Mouse (Mus musculus) cerebellum, adult 9-11 months (tissue): ENCODE measurements at regions not wholly inside any gene's neighbourhood (a gene's known extent, or its start where the extent isn't known, plus 50 kb on each side); places are given as distances from the start of the nearest gene placed in this dataset.

Experiments used
- DNase-seq: peaks from one replicate; pipeline ENCODE4 v3.0.0; 2022

DNA sequence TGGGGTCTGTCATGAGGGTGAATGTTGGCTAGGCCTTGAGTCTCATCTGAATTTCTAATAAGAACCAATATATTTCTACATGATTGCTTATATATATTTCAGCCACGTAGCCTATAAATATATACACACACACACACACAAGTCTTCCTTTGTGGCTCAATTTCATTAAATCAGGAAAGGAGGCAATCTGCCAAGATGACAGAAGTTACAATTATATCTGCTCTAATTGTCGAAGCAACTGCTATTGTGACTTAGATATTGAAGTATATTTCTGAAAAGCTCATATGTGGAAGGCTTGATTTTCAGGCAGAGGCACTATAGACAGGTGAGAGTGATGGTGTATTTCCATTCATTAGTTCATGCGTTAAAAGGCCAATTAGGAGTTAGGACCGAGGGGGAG, 850.7 kb downstream of the H2al1n start:
- DNase-seq: peak; percentile 20

DNA sequence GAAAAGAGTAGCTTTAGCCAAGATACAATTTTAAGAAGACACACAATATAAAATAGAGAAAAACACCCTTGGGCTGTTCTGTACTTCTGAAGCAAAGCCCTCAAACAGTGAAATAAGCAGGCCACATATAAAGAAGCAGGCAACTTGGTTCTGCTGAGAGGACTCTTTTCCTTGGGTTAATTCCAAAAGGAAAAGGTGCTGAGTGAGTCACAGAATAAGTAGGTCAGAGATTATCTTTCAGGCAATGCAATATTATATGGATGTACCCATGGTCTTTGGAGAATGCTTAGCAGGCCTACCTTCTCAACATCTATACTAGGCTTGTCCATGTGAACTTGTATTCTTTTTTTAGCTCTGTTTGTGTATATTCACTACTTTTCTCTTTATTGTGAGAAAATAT, 854.8 kb downstream of the H2al1n start:
- DNase-seq: no peak
